Mouse (Mus musculus) T-helper 2 cell (primary cell): ENCODE data around the gene Dnajc2.
"Not testable (repeated sequence)": the region's sequence is repeated elsewhere in the genome, so short reads cannot be mapped to it uniquely, and the experiment has no call there.

Experiments
- in situ Hi-C: fragments of 300-600 bp; cut with MboI, MseI; formaldehyde crosslinking; loops from one replicate; pipeline ENCODE4 v1.15.1; 2025; ENCODE audit warnings: high pct_unique_total_duplicates

Gene Dnajc2

GRCm38 (mm10) chr5:21744651-21745050 is 40.4 kb downstream of the Dnajc2 start:
- in situ Hi-C loops: no loop called here

DNA sequence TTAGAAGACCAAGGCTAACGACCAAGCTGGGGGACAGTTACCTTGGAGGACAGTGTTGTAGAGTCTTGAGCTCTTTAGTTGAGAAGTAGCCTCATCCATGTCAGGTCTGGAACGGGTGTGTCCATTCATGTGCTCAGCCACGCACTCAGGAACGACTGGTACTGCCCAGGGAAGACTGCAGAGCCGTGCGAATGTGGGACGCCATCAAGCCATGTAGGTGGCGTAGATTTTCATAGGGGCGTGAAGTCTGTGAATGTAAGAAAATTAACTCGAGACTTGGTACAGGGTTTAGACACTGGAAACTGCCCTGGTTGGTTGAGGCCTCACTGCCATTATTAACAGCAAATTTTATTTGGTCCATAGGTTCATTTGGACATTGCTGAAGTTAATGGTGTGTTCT is 41.4 kb downstream of the Dnajc2 start:
- in situ Hi-C loops: no loop called here

- in situ Hi-C loops: no loop called here
Observed at GRCm38 (mm10) chr5:21739881-21740280, 45.2 kb downstream of the Dnajc2 start.

DNA sequence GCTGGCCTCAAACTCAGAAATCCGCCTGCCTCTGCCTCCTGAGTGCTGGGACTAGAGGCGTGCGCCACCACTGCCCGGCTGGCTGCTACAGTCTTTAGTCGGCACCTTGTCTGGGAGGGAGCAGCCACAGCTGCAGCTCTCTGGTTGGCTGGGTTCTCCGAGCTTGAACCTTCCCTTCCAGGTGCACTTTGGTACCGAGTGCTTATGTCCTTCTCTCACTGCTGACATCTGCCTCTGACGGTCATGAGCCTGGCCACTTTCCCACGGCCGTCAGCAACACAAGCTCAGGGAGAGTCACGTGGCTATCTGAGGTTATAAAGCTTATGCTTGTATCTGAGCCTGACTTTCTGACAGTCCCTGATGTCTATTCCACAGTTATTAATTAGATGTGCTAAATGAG is 45.9 kb downstream of the Dnajc2 start:
- in situ Hi-C loops: no loop called here

DNA sequence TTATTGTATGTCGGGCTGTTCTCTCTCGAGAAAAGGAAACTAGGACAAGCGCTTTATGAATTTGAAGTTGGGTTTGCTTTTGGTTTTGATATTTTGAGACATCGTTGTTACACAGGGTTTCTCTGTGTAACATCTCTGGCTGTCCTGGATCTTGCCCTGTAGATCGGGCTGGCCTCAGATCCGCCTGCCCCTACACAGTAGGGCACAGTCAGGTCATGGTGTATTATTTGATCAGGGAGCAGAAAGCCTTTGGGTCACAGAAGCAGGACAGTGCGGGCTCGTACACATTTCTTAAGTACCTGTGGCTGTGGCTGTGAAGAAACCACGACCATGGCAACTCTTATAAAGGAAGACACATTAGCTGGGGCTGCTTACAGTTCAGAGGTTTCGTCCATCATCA is 47.4 kb downstream of the Dnajc2 start:
- in situ Hi-C loops: no loop called here

GRCm38 (mm10) chr5:21736956-21737585 is 48.0 kb downstream of the Dnajc2 start, which contains the start of gene Pmpcb:
TSS of gene Pmpcb (plus strand) at chr5:21737141.
- in situ Hi-C loops: no loop called here

- in situ Hi-C loops: no loop called here
Observed at GRCm38 (mm10) chr5:21736046-21736445, 49.0 kb downstream of the Dnajc2 start.

GRCm38 (mm10) chr5:21735584-21735983 is 49.5 kb downstream of the Dnajc2 start:
- in situ Hi-C loops: no loop called here

- in situ Hi-C loops: no loop called here
Observed at GRCm38 (mm10) chr5:21735100-21735499, 50.0 kb downstream of the Dnajc2 start.

GRCm38 (mm10) chr5:21732930-21733329 is 52.1 kb downstream of the Dnajc2 start:
- in situ Hi-C loops: loop anchor here (5.0 kb wide), 1 partner anchor 91 kb away; no protein-coding TSS in a partner anchor

DNA sequence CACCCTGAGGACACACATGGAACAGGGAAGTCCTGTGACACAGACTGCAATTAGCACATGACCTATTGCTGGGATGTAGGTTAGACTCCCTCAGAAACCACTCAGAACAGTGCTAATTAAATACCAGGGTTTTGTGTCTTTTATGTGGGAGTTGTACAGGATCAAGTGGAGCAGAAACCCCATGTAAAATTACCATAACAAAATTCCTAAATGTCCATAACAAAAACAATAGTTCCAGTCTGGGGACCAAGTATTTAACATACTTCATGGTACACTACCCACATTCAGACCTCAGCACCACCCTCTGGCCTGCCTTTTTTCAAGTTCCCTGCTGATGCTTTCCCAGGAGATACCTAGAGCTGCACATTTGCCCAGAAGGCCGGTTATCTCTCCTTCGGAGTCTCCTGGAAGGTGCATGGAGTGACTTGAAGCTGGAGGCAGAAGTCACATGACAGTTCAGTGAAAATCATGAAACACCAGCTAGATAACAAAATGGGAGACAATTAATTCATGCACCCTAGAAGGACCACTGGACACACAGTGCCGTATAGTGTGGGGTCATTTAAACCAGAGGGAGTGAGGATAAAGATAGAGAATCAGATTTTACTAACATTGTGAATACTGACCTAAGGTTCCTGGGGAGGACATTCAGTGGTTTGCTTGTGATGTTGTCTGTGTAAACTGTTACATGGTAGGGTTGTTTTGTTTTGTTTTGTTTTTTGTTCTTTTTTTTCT is 52.7 kb downstream of the Dnajc2 start:
- in situ Hi-C loops: loop anchor here (5.0 kb wide), 1 partner anchor 90 kb away; no protein-coding TSS in a partner anchor

GRCm38 (mm10) chr5:21729107-21729506 is 55.9 kb downstream of the Dnajc2 start:
- in situ Hi-C loops: no loop called here

DNA sequence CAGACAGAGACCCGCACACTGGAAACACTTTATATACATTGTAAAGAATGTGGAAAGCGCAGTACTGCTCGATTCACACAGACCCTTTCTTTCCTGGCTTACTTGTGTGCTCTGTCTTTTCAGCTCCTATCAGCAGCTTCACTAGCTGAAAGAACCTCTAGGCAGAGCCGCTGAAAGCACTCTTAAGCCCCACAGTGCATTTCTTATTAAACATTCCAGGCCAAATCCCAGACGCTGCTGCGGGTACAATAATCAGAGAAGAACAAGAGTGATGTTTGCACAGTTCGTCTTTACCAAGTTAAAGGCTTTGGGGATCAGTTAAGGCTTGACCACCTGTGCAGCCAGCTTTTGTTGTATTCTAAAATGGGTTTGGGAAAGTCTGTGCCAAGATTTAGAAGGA is 60.2 kb downstream of the Dnajc2 start:
- in situ Hi-C loops: no loop called here

GRCm38 (mm10) chr5:21724427-21724826 is 60.6 kb downstream of the Dnajc2 start:
- in situ Hi-C loops: no loop called here

DNA sequence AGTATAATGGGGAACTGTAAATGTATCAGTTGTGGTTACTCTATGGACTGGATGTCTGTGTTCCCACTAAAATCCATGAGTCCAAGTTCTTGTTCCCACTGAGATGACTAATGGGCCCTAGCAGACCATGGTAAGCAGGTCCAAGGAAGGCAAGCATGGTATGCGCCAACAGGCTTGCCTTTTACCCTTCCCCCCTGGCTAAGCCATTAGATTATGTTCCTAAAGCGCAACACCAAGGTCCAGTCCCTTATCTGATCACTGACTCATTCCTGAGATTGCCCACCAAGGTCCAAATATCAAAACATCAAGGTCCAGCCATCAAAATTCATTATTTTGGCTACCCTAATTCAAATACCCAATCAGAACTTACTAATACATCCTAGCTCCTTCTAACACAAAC is 65.8 kb downstream of the Dnajc2 start:
- in situ Hi-C loops: no loop called here

DNA sequence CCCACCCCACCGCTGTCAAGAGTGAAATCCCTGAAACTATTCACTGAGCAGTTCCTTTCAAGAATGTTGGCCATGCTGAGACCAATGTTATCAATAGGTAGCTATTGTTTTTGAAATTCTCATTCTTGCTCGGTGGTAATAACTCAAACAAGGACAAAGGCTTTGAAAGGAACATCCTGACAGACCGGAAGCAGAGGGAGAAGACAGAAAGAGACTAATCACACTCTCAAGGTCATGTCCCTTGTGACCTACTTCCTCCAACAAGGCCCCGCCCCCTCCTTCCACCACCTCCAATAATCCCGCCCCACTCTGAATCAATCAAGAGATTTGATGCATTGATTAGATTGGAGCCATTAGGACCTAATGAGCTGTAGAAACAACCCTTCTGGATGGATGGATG is 66.5 kb downstream of the Dnajc2 start:
- in situ Hi-C loops: no loop called here

DNA sequence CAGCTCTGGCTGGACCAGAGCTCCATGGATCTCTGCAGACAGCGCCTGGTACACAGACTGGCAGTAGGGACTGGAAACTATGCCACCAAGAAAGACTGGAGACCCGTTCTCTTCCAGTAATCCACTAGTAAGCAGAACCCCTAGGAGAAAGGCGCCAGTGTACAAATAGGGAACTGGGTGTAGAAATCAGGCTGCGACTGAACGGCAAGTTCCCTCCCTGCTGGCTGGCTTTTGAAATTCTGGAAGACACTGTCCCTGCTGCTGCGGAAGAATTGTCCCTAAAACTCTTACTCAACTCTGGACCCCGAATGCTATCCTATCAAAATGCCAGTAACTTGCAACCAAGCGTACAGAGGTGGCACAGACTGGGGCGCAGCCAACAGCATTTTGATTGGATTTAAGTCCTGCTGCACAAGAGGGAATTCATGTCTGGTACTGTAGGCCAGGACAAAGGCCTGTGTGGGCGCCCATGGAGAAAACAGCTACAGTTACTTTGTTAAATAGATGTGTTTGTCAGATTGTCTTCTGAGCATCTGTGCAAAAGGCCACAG is 67.8 kb downstream of the Dnajc2 start:
- in situ Hi-C loops: no loop called here

DNA sequence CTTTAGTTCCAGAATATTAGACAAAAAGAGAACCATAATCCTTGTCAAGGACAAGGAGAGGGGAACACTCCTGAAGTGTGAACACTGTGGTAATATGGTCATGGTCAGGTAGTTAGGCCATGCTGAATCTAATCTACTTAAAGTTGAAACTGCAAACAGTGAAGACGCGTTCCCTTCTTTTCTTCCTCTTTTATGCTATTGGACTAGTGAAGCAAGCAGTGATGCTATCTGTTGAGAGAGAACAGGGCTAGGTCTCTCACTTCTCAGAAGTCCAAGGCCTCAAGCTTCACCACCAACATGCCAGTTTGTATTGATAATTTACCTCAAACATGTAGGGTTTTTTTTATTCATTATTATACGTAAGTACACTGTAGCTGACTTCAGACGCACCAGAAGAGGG is 70.6 kb downstream of the Dnajc2 start:
- in situ Hi-C loops: no loop called here

- in situ Hi-C loops: no loop called here
Observed at GRCm38 (mm10) chr5:21712127-21712715, 72.8 kb downstream of the Dnajc2 start.

DNA sequence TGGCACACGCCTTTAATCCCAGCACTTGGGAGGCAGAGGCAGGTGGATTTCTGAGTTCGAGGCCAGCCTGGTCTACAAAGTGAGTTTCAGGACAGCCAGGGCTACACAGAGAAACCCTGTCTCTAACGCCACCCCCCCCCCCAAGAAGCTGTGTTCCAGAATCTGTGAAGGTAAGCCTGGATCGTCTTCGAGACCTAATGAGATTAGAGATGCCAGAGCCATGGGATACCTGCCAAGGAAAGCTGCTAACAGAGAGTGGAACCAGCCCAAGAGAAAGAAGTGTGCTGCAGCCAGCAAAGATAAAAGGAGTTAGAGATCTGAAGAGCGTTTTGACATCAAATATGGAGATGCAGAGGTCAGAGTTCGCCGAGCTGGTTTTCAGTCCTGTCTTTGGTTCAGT is 77.0 kb downstream of the Dnajc2 start:
- in situ Hi-C loops: not testable (repeated sequence)
